Mouse (Mus musculus) embryonic facial prominence, embryonic 11.5 days (tissue): Measurements from ENCODE around the gene Tcte2. TPM values are rescaled to one million over a fixed set of nuclear protein-coding genes. Genes with fewer than 3 reads are reported as not detected.
A peak's percentile ranks its signal among the peaks of the same experiment; 100 is the strongest.

ENCODE experiments used
- ATAC-seq: fragments of 200-750 bp; cut with Nextera tagmentation; replicated peaks from 2 replicates; pipeline ENCODE4 v1.8.0; 2017; ENCODE audit warnings: low read depth; ENCODE audit not compliant: insufficient number of reproducible peaks, low FRiP score, low TSS enrichment
- DNase-seq: peaks from one replicate; pipeline ENCODE4 v3.0.0-alpha.2; 2015; ENCODE audit warnings: low spot score
- H3K27ac ChIP-seq: fragments of 300-500 bp; sonication (generic); replicated peaks from 2 replicates; pipeline ENCODE4 v1.5.1; 2014; ENCODE audit warnings: mild to moderate bottlenecking, low read depth, low read length, control low read depth
- H3K27me3 ChIP-seq: fragments of 300-500 bp; sonication (generic); 2 replicates; pipeline ENCODE4 v1.6.1; 2014; ENCODE audit warnings: mild to moderate bottlenecking, low read length, moderate library complexity, mixed read lengths; ENCODE audit not compliant: control insufficient read depth, insufficient read depth
- H3K36me3 ChIP-seq: fragments of 300-500 bp; sonication (generic); replicated peaks from 2 replicates; pipeline ENCODE4 v1.6.1; 2014; ENCODE audit warnings: low read depth, mild to moderate bottlenecking, low read length, moderate library complexity, mixed read lengths; ENCODE audit not compliant: control insufficient read depth, insufficient read depth
- H3K4me1 ChIP-seq: fragments of 300-500 bp; sonication (generic); 2 replicates; pipeline ENCODE4 v1.6.1; 2014; ENCODE audit warnings: low read length, mixed read lengths; ENCODE audit not compliant: control insufficient read depth, insufficient read depth
- H3K4me2 ChIP-seq: fragments of 300-500 bp; sonication (generic); 2 replicates; pipeline ENCODE4 v1.6.1; 2014; ENCODE audit warnings: low read depth, mild to moderate bottlenecking, control low read depth, low read length, moderate library complexity
- H3K4me3 ChIP-seq: fragments of 300-500 bp; sonication (generic); 2 replicates; pipeline ENCODE4 v1.5.1; 2014; ENCODE audit warnings: low read depth, low read length, control low read depth
- H3K9ac ChIP-seq: fragments of 300-500 bp; sonication (generic); replicated peaks from 2 replicates; pipeline ENCODE4 v1.6.1; 2014; ENCODE audit warnings: mild to moderate bottlenecking, control low read depth, low read length
- H3K9me3 ChIP-seq: fragments of 300-500 bp; sonication (generic); replicated peaks from 2 replicates; pipeline ENCODE4 v1.6.1; 2016; ENCODE audit warnings: mild to moderate bottlenecking, low read length, inconsistent platforms, mixed read lengths; ENCODE audit not compliant: control insufficient read depth
- WGBS: fragments of 180-500 bp; shearing (Covaris S2); extraction: QIAGEN DNeasy Blood & Tissue Kit; methylation state at CpG from one replicate; pipeline ENCODE4 v1.1.7; 2014; 5-methylcytosine and 5-hydroxymethylcytosine counted together
- polyA plus RNA-seq: library from polyadenylated mRNA; unstranded; fragments of >200 nt; fragmentation: Nextera tagmentation; extraction: Ambion mirVana; gene quantifications from 2 replicates; pipeline ENCODE4 v1.2.1, GENCODE M21; 2014

Tcte2 gene
- polyA plus RNA-seq, 1 experiment from 2014 or later: 4.4 TPM

DNA sequence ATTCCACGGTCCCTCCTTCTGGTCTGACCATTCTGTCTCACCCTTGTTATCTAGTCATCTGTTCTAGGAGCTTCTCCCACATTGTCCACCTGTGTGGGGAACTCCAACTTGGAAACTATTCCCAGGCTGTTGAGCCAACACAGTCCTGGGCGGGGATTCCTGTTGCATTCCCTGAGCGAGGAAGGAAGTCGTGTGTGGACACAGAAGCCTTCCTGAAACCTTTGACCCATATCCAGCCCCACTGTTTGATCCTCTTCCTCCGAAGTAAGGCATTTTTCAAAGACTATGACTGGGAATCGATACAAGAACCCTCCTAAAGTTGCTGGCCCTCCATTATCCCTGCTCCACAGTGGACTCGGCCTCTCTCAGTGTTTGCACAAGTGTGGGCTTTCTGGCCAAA is 61.9 kb downstream of the Tcte2 start:
- Histone ChIP-seq H3K4me2 (no peak overlapping the region), H3K4me1 (no peaks in the 10 kb centered on the region; the same call in none of the 2 replicates), H3K27ac (peak overlapping the region; percentile 14; the same call in 1 of the 2 replicates), H3K27me3 (no peaks in the 10 kb centered on the region), H3K9me3 (no peaks in the 10 kb centered on the region), H3K9ac (no peak overlapping the region), H3K36me3 (no peaks in the 10 kb centered on the region), H3K4me3 (no peak overlapping the region)
- ATAC-seq: no peak
- WGBS: 53% methylated on average over 7 of the region's 7 CpGs
- no peak for DNase-seq

DNA sequence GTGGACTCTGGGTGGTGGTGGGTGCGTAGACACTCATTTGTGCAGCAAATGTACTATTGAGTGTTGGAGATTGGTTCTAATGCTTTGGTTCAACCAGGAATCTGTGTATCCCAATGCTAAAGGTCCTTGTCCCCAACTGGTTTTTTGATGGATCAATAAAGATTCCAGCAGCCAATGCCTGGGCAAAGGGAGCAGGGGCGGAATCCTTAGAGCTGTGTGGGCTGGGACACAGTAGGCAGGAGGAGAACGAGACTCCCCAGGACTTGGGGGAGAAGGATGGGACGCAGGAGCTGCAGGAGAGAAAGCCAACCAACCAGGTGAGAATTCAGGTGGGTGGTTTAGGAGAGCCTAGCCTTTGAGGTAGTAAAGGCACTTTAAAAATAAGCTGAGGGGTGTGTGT is 63.4 kb downstream of the Tcte2 start:
- Histone ChIP-seq H3K27me3 (no peaks in the 10 kb centered on the region), H3K9ac (no peak overlapping the region), H3K4me1 (no peaks in the 10 kb centered on the region; the same call in none of the 2 replicates), H3K4me3 (no peak overlapping the region), H3K27ac (no peak overlapping the region), H3K4me2 (no peak overlapping the region), H3K36me3 (no peaks in the 10 kb centered on the region), H3K9me3 (no peaks in the 10 kb centered on the region)
- DNase-seq: no peak
- WGBS: 90% methylated on average over 4 of the region's 4 CpGs
- no peak for ATAC-seq

DNA sequence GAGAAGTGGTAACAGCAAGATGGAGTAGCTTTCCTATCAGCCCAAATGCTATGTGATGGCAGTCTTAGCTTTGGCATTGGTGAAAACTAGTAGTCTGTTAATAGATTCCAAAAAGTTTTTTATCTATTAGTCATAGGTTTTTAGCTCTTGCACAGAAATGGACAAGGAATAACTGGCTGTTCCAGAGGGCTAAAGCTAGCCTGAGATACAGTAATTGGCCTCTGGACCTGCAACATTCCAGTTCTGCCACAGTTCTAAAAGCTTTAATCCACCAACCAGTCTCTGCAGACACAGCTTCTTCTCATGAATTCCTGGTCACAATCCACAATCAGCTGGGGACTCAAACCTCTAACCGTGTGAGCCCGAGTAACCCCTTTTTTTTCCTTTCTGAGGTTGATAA is 64.0 kb downstream of the Tcte2 start:
- WGBS: 92% methylated on average over 2 of the region's 2 CpGs
- ATAC-seq: no peak
- Histone ChIP-seq H3K27me3 (no peaks in the 10 kb centered on the region), H3K9ac (no peak overlapping the region), H3K4me1 (no peaks in the 10 kb centered on the region; the same call in none of the 2 replicates), H3K4me3 (no peak overlapping the region), H3K27ac (no peak overlapping the region), H3K9me3 (no peaks in the 10 kb centered on the region), H3K4me2 (no peak overlapping the region), H3K36me3 (no peaks in the 10 kb centered on the region)
- no peak for DNase-seq

DNA sequence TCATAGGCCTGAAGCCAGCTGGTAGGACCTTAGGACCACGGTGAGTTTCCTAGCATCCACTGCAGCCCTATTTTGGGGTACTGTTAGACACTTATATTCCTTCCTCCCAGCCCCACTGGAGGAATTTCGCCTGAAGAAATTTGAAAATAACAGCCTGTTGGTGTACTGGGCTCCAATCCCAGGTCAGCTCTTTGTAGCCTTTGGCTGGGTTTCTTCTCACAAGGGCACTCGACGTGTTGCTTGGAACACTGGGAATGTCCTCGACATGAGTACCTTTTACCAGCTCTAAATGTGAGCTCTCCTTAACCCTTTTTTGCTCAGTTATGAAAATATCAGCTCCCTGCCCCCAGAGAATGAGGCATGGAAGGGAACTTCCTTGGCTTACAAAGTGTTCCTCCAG is 65.7 kb downstream of the Tcte2 start:
- Histone ChIP-seq H3K9me3 (no peaks in the 10 kb centered on the region), H3K4me2 (no peak overlapping the region), H3K9ac (no peak overlapping the region), H3K36me3 (no peaks in the 10 kb centered on the region), H3K27ac (no peak overlapping the region), H3K4me3 (no peak overlapping the region), H3K4me1 (no peaks in the 10 kb centered on the region; the same call in none of the 2 replicates), H3K27me3 (no peaks in the 10 kb centered on the region)
- 81% methylated on average over 5 of the region's 5 CpGs for WGBS
- DNase-seq (no peak), ATAC-seq (no peak)

DNA sequence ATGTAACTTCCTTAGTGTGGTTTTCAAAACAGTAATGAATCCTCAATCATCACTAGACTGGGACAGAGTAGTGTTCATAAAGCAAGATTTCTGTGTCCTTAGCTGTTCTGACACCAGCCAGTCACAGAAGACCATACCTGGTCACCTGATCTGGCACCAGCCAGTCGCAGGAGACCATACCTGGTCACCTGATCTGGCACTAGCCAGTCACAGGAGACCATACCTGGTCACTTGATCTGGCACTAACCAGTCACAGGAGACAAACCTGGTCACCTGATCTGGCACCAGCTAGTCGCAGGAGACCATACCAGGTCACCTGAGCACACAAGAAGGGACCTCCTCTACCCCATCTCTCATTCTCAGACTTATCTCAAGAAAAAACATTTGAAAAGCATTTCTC is 66.4 kb downstream of the Tcte2 start:
- WGBS: 92% methylated on average over 2 of the region's 2 CpGs
- DNase-seq (no peak), ATAC-seq (no peak)
- Histone ChIP-seq H3K27ac (no peak overlapping the region), H3K4me3 (no peak overlapping the region), H3K27me3 (no peaks in the 10 kb centered on the region), H3K36me3 (no peaks in the 10 kb centered on the region), H3K9me3 (no peaks in the 10 kb centered on the region), H3K4me2 (no peak overlapping the region), H3K9ac (no peak overlapping the region), H3K4me1 (no peaks in the 10 kb centered on the region)

DNA sequence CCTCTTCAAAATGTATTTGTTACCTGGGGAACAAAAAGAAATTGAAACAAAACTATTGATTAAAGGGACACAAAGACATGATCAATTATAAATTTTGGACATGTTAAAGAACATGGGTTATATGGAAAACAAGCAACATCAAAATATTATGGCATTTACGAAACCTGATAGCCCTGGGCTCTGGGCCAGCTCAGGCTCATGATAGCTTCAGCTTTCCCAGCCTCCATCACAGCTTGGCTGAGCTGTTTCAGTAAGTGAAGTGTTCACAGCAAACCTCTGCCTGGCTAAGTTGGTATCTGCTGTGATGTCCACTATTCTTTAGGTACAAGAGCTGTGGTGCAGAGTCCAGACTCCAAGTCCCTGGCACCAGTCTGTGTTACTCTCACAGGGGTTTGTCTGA is 67.4 kb downstream of the Tcte2 start:
- no peak overlapping the region for H3K27ac ChIP-seq
- H3K27me3 ChIP-seq: no peaks in the 10 kb centered on the region
- H3K4me1 ChIP-seq: no peaks in the 10 kb centered on the region
- ATAC-seq (no peak), DNase-seq (no peak)
- H3K36me3 ChIP-seq: no peaks in the 10 kb centered on the region
- no peak overlapping the region for H3K4me2 ChIP-seq
- no peaks in the 10 kb centered on the region for H3K9me3 ChIP-seq
- 94% methylated on average over 1 of the region's 1 CpGs for WGBS
- H3K4me3 ChIP-seq: no peak overlapping the region
- H3K9ac ChIP-seq: no peak overlapping the region

DNA sequence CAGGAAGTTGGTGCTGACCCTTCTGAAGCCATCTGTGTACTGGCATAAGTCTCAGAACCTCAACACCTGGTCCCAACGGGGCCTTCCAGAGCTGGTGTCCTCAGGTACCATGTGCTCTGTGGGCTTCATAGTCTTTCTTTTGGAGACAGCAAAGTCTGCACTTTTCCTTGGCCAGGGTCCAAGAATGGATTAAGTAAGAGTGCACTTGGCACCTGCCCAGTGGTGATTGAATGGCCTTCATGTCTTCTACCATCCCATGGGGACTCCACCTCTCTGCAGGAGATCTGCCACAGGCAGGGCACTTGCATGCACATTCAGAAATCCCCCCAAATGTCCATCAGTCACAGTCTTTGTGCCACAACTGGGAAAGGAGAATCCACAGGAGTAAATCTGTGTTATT is 74.0 kb downstream of the Tcte2 start:
- no peak for ATAC-seq
- no peaks in the 10 kb centered on the region for H3K27me3 ChIP-seq
- H3K4me3 ChIP-seq: no peak overlapping the region
- no peak overlapping the region for H3K27ac ChIP-seq
- no peak overlapping the region for H3K4me2 ChIP-seq
- no peaks in the 10 kb centered on the region for H3K9me3 ChIP-seq
- no peak overlapping the region for H3K9ac ChIP-seq
- no peaks in the 10 kb centered on the region for H3K4me1 ChIP-seq
- DNase-seq: no peak
- 80% methylated on average over 1 of the region's 1 CpGs for WGBS
- no peaks in the 10 kb centered on the region for H3K36me3 ChIP-seq

DNA sequence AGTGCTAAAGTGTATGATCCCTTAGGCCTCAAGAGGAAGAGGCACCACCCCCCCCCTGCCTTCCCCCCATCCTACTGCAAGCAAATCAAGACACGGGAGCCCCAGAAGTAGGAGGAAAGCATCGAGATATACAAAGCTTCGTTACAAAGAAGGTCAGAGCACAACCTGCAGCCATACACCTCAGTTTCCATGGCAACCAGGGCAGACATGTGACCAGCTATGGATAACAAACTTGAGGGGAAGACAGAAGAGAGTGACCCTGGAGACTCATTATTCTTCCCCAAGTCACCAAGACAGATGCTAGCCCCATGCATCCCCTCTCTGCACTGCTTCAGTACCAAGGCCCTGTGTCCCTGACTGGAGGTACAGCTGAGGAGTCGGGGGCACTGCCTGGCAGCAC is 74.5 kb downstream of the Tcte2 start:
- 70% methylated on average over 4 of the region's 4 CpGs for WGBS
- H3K4me2 ChIP-seq: no peak overlapping the region
- H3K4me3 ChIP-seq: no peak overlapping the region
- no peaks in the 10 kb centered on the region for H3K27me3 ChIP-seq
- no peaks in the 10 kb centered on the region for H3K4me1 ChIP-seq
- ATAC-seq: no peak
- no peaks in the 10 kb centered on the region for H3K9me3 ChIP-seq
- no peak for DNase-seq
- H3K9ac ChIP-seq: no peak overlapping the region
- no peak overlapping the region for H3K27ac ChIP-seq
- no peaks in the 10 kb centered on the region for H3K36me3 ChIP-seq
